Mouse (Mus musculus): Measurements from ENCODE around the gene Rps2.
"Not testable (repeated sequence)": the region's sequence is repeated elsewhere in the genome, so short reads cannot be mapped to it uniquely, and the experiment has no call there.

Gene Rps2

DNA sequence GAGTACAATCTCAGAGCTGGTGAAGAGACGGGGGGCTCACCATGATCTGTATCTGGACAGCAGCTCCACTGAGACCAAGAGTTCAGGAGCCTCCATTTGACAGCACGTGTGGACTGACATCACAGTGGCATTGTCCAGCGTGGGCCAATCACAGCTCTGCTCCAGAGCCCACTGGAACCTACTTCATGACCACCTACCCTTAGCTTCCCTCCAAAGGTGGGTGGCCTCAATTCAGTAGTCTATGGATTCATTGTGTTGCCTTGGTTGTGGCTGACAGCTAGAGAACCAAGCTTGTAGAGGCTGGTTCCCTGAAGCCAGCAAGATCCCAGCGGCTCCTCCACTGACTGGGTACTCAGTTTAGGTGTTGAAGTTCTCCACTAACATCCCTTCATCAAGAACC is at the start of gene Rps2, which contains the start of gene Rnf151:
Gene Rps2 (plus strand): TSS at position 174 of the 400 bp plus-strand sequence.
Gene Rnf151 (minus strand): TSS at position 121 of the 400 bp plus-strand sequence.
- no peak for DNase-seq (ENCODE audit: extremely low spot score, low spot score)

DNA sequence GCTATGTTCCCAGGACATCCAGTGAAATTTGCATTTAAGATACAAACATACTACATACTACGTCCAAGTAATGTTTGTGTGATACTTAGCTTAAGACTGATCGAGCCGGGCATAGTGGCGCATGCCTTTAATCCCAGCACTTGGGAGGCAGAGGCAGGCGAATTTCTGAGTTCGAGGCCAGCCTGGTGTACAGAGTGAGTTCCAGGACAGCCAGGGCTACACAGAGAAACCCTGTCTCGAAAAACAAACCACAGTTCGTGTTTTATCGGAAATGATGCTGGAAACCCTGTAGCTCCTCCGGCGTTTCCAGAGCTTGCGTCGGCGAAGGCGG is 48.7 kb upstream of the Rps2 start:
- not testable (repeated sequence) for DNase-seq (ENCODE audit: extremely low spot score, low spot score)

GRCm38 (mm10) chr17:24669545-24670245 is 48.2 kb upstream of the Rps2 start, which contains the start of gene Zfp598:
Gene Zfp598, plus strand, starts transcription at chr17:24669687.
- DNase-seq (ENCODE audit: extremely low spot score, low spot score): peak; percentile 94

GRCm38 (mm10) chr17:24670246-24670844 is 47.6 kb upstream of the Rps2 start:
- DNase-seq (ENCODE audit: extremely low spot score, low spot score): no peak

- DNase-seq (ENCODE audit: extremely low spot score, low spot score): no peak
Measured at GRCm38 (mm10) chr17:24671346-24671745, 46.6 kb upstream of the Rps2 start.

DNA sequence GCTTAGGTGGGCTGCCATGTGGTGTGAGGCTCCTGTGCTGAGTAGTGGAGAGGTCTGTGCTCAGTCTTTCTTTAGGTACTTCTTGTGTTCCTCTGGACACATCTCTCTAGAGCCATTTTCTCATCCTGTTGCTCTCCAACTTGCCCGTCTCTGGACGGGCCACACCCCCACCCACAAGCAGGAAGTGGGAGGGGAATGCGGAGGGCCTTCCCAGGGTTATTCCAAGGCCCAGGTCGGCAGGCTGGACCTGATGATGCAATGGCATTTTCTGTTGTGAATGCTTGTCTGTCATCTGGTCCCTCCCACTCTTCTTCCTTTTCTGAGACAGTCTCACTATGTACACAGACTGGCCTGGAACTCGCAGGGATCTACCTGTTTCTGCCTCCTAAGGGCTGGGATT is 45.8 kb upstream of the Rps2 start:
- DNase-seq (ENCODE audit: extremely low spot score, low spot score): no peak

- DNase-seq (ENCODE audit: extremely low spot score, low spot score): no peak
Measured at GRCm38 (mm10) chr17:24674277-24674676, 43.6 kb upstream of the Rps2 start.

DNA sequence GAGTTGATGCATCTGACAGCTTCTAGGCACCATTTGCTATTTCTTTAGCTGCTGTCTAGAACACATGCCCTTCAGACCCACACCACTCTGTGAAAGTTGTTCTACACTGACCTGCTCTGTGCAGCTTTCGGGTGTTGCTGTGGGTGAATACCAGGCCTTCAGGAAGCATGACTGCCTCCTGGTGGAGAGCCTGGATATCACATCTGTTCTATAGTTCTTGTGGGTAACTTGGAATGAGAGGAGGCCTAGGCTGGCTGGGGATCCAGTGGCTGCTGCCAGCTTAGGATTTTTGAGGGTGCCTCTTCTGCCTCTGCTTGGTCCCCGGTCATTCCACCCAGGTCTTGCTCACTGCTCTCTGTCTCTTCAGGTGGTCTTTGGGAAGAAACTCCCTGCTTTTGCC is 41.7 kb upstream of the Rps2 start:
- peak; percentile 65 for DNase-seq (ENCODE audit: extremely low spot score, low spot score)

GRCm38 (mm10) chr17:24676877-24677276 is 41.0 kb upstream of the Rps2 start:
- DNase-seq (ENCODE audit: extremely low spot score, low spot score): no peak

DNA sequence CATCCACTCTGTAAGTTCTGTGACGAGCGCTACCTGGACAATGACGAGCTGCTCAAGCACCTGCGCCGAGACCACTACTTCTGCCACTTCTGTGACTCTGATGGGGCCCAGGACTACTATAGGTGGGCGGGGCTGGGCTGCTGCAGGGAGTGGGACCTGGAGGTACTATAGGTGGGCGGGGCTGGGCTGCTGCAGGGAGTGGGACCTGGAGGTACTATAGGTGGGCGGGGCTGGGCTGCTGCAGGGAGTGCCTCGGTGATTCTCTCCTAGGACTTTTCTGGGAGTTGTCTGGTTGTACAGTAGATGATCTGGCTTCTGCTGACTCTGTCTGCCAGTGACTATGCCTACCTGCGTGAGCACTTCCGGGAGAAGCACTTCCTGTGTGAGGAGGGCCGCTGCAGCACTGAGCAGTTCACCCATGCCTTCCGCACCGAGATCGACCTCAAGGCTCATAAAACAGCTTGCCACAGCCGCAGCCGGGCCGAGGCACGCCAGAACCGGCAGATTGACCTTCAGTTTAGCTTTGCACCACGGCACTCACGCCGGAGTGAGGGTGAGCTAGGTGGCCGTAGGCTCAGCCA is 40.3 kb upstream of the Rps2 start:
- no peak for DNase-seq (ENCODE audit: extremely low spot score, low spot score)

DNA sequence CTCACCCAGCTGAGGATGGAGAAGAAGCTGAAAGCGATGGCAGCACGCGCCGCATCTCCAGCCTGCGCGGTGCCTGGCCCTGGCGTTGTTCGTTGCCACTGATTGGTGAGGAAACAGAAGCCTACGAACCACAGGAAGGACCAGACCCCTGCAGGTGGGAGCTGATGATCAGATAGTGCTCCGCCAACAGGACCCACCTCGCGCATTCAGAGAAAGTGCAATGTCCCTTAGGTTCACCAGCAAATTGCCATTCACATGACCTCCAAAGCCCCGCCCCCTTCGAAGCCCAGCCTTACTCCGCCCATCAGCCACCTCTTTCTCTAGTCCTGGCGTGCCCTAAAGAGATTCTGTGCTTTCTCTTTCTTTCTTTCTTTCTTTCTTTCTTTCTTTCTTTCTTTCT is 31.4 kb upstream of the Rps2 start:
- peak; percentile 39 for DNase-seq (ENCODE audit: extremely low spot score, low spot score)

- DNase-seq (ENCODE audit: extremely low spot score, low spot score): peak; percentile 42
Measured at GRCm38 (mm10) chr17:24687146-24687595, 30.7 kb upstream of the Rps2 start.

- no peak for DNase-seq (ENCODE audit: extremely low spot score, low spot score)
Measured at GRCm38 (mm10) chr17:24687599-24687998, 30.3 kb upstream of the Rps2 start.

DNA sequence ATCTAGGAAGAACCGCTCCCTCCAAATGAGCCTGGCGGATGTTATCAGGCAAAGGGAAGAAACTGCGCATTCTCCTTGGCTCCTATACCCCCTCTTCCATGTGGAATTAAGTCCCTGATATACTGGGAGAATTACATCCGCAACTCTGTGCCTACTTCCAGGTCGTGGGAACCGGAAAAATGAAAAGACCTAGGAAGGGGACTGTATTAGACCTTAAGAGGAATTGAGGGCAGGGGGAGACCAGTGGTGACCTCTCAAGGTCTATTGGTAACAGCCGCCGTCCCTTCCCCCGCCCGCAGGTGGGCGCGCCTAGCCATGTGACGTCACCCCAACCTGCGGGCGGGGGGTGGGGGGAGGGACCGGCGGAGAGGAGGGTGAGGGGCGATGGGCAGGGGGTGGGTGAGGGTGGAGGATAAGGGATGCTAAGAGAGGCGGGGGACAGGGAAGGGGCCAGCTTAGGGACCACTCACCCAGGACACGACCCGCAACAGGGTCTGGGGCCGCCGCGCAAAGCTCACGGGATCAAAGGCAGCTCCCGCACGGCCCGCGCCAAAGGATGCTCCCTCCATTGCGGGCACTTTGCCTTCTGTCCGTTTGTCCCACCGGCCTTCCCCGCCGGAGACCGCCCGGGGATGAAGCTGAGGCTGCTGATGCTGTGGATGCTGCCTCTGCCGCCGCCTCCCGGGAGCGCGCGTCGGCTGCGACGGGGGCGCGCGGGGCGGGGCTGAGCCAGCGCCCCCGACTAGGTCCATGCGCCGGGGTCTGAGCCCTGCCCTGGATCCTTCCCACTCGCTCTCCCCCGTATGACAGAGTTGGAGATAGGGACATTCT is 28.4 kb upstream of the Rps2 start, which contains the start of gene Syngr3:
Gene Syngr3 (minus strand): TSS at position 705 of the 831 bp plus-strand sequence.
- DNase-seq (ENCODE audit: extremely low spot score, low spot score): peak; percentile 48

DNA sequence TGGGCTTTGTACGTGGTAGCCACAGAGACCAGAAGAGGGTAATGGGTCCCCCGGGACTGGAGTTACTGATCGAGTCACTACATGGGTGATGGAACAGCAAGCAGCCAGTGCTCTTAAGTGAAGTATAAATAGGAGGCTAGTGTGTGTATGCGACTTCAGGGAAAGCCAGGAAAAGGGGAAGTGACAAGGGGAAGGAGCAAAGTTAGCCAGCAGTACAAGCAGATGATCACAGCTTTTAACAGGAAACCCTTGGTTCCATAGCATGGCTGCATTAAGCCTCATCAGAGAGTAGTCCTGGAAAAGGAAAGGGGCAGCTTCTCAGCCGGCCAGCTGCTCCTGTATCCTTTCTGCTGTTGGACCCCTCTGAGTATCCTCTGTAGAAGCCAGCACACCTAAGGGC is 25.5 kb upstream of the Rps2 start:
- DNase-seq (ENCODE audit: extremely low spot score, low spot score): no peak

DNA sequence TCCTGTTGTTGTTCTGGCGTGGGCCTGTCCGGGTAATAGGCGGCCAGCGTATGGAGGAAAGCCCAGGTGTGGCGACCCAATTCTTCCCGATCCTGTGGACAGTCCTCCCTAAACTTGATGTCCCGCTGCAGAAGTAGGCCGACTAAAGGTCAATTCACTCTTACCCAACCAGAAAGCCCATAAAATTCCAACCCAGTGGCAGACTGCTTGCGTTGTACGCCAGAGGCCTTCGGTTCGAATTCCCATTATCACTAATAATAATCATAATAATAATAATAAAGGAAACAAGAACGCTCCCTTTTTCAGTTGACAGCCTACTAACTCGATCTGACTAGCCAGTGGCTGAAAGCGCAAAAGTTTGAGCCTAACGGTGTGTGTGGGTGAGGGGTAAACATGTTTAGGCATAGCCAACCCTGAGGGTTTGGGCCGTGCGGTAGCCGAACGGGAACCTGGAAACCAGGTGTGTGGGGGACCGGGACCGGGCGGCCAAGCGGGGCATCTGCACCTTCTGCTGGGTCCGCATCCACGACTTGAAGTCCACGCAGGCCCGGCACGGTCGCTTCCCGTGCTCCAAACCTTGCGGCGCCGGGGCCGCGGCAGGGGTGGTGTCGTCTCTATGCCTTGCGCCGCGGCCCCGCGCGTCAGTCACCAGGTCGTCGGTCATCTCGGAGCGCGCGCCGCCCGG is 22.4 kb upstream of the Rps2 start:
- DNase-seq (ENCODE audit: extremely low spot score, low spot score): no peak

- DNase-seq (ENCODE audit: extremely low spot score, low spot score): peak; percentile 87
Measured at GRCm38 (mm10) chr17:24696011-24696697, 21.8 kb upstream of the Rps2 start, which contains the start of the genes Gfer and Noxo1. Gene Gfer, minus strand, starts transcription at chr17:24696156. Gene Noxo1, plus strand, starts transcription at chr17:24696234.

- no peak for DNase-seq (ENCODE audit: extremely low spot score, low spot score)
Measured at GRCm38 (mm10) chr17:24697985-24698384, 19.9 kb upstream of the Rps2 start.

- no peak for DNase-seq (ENCODE audit: extremely low spot score, low spot score)
Measured at GRCm38 (mm10) chr17:24698715-24699114, 19.2 kb upstream of the Rps2 start.

- DNase-seq (ENCODE audit: extremely low spot score, low spot score): no peak
Measured at GRCm38 (mm10) chr17:24699473-24699872, 18.4 kb upstream of the Rps2 start.
